8 mouse cellular contexts compared by ENCODE assay signal in the genomic region with DNA sequence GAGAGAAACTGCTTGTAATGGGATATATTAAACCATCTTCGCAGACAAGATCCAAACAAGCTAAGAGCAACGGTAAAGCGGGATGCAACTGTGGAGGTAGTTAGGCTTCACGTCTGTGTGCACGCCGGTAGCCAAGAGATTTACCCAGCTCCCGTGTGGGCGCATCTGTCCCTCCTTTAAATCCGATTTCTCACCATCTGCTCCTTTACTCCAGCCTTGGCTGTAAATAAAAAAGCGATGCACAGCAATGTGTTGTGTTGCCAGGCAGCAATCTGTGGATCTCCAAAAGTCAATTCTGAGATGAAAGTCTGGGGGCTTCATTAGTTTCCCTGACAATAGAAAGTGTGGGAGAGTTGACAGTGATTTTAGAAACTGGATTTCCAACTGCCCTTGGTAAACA. TPM values are rescaled to one million over a fixed set of nuclear protein-coding genes. Genes with fewer than 3 reads are reported as not detected.
DNase-seq lines count a peak whose midpoint lies in the region; ATAC-seq and TF ChIP-seq lines count a peak whose summit lies in the region.

No protein-coding gene starts in this region.

- no peak overlapping the region for H3K4me3 ChIP-seq in kidney, embryonic 16.5 days (ENCODE audit: low read length)
- no peak overlapping the region for H3K4me3 ChIP-seq in forebrain, postnatal 0 days (ENCODE audit: low read depth, low read length)
- no peak overlapping the region for H3K4me3 ChIP-seq in limb, embryonic 10.5 days

- H3K4me2 ChIP-seq in kidney, embryonic 16.5 days (replicated peaks; ENCODE audit: low read depth, low read length) = no peak overlapping the region
- H3K4me2 ChIP-seq in forebrain, postnatal 0 days (ENCODE audit: low read depth) = no peak overlapping the region

- H3K27me3 ChIP-seq in kidney, embryonic 16.5 days (ENCODE audit: insufficient read depth, low read length) = no peaks in the 10 kb centered on the region
- no peaks in the 10 kb centered on the region for H3K27me3 ChIP-seq in forebrain, postnatal 0 days (ENCODE audit: insufficient read depth, low read length)
- no peaks in the 10 kb centered on the region for H3K27me3 ChIP-seq in limb, embryonic 10.5 days (ENCODE audit: low read depth, poor library complexity, severe bottlenecking)

- no peak for ATAC-seq in kidney, embryonic 16.5 days (ENCODE audit: low FRiP score, low TSS enrichment)
- ATAC-seq in forebrain, postnatal 0 days = peak; percentile 58

- peak overlapping the region; percentile 63; the same call in 1 of the 2 replicates for H3K27ac ChIP-seq in kidney, embryonic 16.5 days (ENCODE audit: low read length)
- H3K27ac ChIP-seq in forebrain, postnatal 0 days (ENCODE audit: low read depth, low read length) = peak overlapping the region; percentile 40; the same call in 1 of the 2 replicates
- peak overlapping the region; percentile 62; the same call in 1 of the 2 replicates for H3K27ac ChIP-seq in limb, embryonic 10.5 days

- H3K36me3 ChIP-seq in kidney, embryonic 16.5 days (ENCODE audit: insufficient read depth, low read length) = no peaks in the 10 kb centered on the region
- H3K36me3 ChIP-seq in forebrain, postnatal 0 days (ENCODE audit: insufficient read depth) = no peaks in the 10 kb centered on the region
- H3K36me3 ChIP-seq in limb, embryonic 10.5 days = no peaks in the 10 kb centered on the region

- whole genome bisulfite sequencing in kidney, embryonic 16.5 days = 69% methylated on average over 10 of the region's 10 CpGs
- 39% methylated on average over 10 of the region's 10 CpGs for WGBS in forebrain, postnatal 0 days
- 91% methylated on average over 10 of the region's 10 CpGs for WGBS in limb, embryonic 10.5 days

- DNase-seq in kidney, postnatal 25 days = no peak
- DNase-seq in forebrain, postnatal 0 days = peak; percentile 77
- DNase-seq in limb, embryonic 10.5 days (ENCODE audit: low spot score) = no peak
- DNase-seq in right cerebral cortex, postnatal 36 days (ENCODE audit: low spot score in 2 of 2) = peak; percentile 65
- no peak for DNase-seq in gastrocnemius, postnatal 4 days (ENCODE audit: low spot score in 2 of 2)
- no peak for DNase-seq in kidney, postnatal 36 days
- no peak for DNase-seq in adrenal gland, postnatal 25 days

- no peak overlapping the region for H3K9ac ChIP-seq in kidney, embryonic 16.5 days (replicated peaks; ENCODE audit: low read length)
- H3K9ac ChIP-seq in forebrain, postnatal 0 days = no peak overlapping the region

- no peak for TF ChIP-seq CTCF in forebrain, postnatal 0 days (IDR thresholded peaks at IDR 0.05; ENCODE audit: low read depth)

- peaks cover 28% of the 10 kb centered on the region for H3K4me1 ChIP-seq in kidney, embryonic 16.5 days (ENCODE audit: insufficient read depth, low read length)
- peaks cover 18% of the 10 kb centered on the region; the same call in 1 of the 2 replicates for H3K4me1 ChIP-seq in forebrain, postnatal 0 days (ENCODE audit: insufficient read depth)
- H3K4me1 ChIP-seq in limb, embryonic 10.5 days = peaks cover 39% of the 10 kb centered on the region

- no peaks in the 10 kb centered on the region for H3K9me3 ChIP-seq in kidney, embryonic 16.5 days (ENCODE audit: low read length)
- no peaks in the 10 kb centered on the region for H3K9me3 ChIP-seq in forebrain, postnatal 0 days (ENCODE audit: low read length)
- no peaks in the 10 kb centered on the region for H3K9me3 ChIP-seq in limb, embryonic 10.5 days (replicated peaks)

RNA-seq across cellular contexts. Expression of a gene that starts 57.6 kb away (rescaled TPM):
- polyA plus RNA-seq in kidney, embryonic 16.5 days (2015; fragmentation: Nextera tagmentation; extraction: Ambion mirVana) = 59.0 and 59.3 TPM in 2 replicates
- total RNA-seq in forebrain, postnatal 0 days (2014; rRNA removed) = 94.9 and 101 TPM in 2 replicates
- polyA plus RNA-seq in forebrain, postnatal 0 days (2015; fragmentation: Nextera tagmentation; extraction: Ambion mirVana) = 59.7 and 85.9 TPM in 2 replicates
- 100 and 104 TPM in 2 replicates for polyA plus RNA-seq in limb, embryonic 10.5 days (2016; fragmentation: Nextera tagmentation; extraction: Ambion mirVana)
- total RNA-seq in gastrocnemius, postnatal 4 days (2021) = 10 to 100 TPM; 36.3 to 37.7 TPM
- total RNA-seq in adrenal gland, postnatal 25 days (2021) = 29.6 and 35.5 TPM in 2 replicates

Comparison
In these comparisons a context has a peak if more than half of its experiments do, and no peak if none do; other contexts are left out.
1. DNase-seq: peak in forebrain, postnatal 0 days (single experiment) and right cerebral cortex, postnatal 36 days (2 of 2); none in kidney, postnatal 25 days (0 of 2), limb, embryonic 10.5 days (single experiment), gastrocnemius, postnatal 4 days (0 of 2), kidney, postnatal 36 days (0 of 2) and adrenal gland, postnatal 25 days (single experiment).
2. Peak in every context shown above with its lines, with median percentiles within 50 percentile points of each other: H3K27ac ChIP-seq.